Mouse (Mus musculus) stomach, embryonic 16.5 days (tissue): ENCODE measurements around the gene Fancm. TPM values are rescaled to one million over a fixed set of nuclear protein-coding genes. Genes with fewer than 3 reads are reported as not detected.
"Not testable (repeated sequence)": the region's sequence is repeated elsewhere in the genome, so short reads cannot be mapped to it uniquely, and the experiment has no call there.

Experiments used
- ATAC-seq: fragments of 200-750 bp; cut with Nextera tagmentation; 2 replicates; pipeline ENCODE4 v1.8.0; 2017; ENCODE audit warnings: moderate number of reproducible peaks, moderate TSS enrichment; ENCODE audit not compliant: insufficient read depth, low FRiP score
- H3K27ac ChIP-seq: fragments of 300-500 bp; sonication (generic); 2 replicates; pipeline ENCODE4 v1.5.1; 2014; ENCODE audit warnings: low read length
- H3K27me3 ChIP-seq: fragments of 300-500 bp; sonication (generic); 2 replicates; pipeline ENCODE4 v1.6.1; 2014; ENCODE audit warnings: low read length, control low read depth, mixed read lengths; ENCODE audit not compliant: control insufficient read depth, insufficient read depth
- H3K36me3 ChIP-seq: fragments of 300-500 bp; sonication (generic); 2 replicates; pipeline ENCODE4 v1.6.1; 2014; ENCODE audit warnings: low read length; ENCODE audit not compliant: control insufficient read depth, insufficient read depth
- H3K4me1 ChIP-seq: fragments of 300-500 bp; sonication (generic); 2 replicates; pipeline ENCODE4 v1.6.1; 2014; ENCODE audit warnings: low read length, control low read depth, mixed read lengths; ENCODE audit not compliant: control insufficient read depth, insufficient read depth
- H3K4me2 ChIP-seq: fragments of 300-500 bp; sonication (generic); 2 replicates; pipeline ENCODE4 v1.6.1; 2014; ENCODE audit warnings: low read depth, low read length, mixed read lengths
- H3K4me3 ChIP-seq: fragments of 300-500 bp; sonication (generic); replicated peaks from 2 replicates; pipeline ENCODE4 v1.5.1; 2014; ENCODE audit warnings: mild to moderate bottlenecking, low read length
- H3K9ac ChIP-seq: fragments of 300-500 bp; sonication (generic); 2 replicates; pipeline ENCODE4 v1.6.1; 2014; ENCODE audit warnings: low read length
- H3K9me3 ChIP-seq: fragments of 300-500 bp; sonication (generic); replicated peaks from 2 replicates; pipeline ENCODE4 v1.6.1; 2016; ENCODE audit warnings: low read length, control low read depth; ENCODE audit not compliant: control insufficient read depth
- WGBS: fragments of 180-500 bp; shearing (Covaris S2); extraction: QIAGEN DNeasy Blood & Tissue Kit; methylation state at CpG from one replicate; pipeline ENCODE4 v1.1.7; 2014; 5-methylcytosine and 5-hydroxymethylcytosine counted together
- polyA plus RNA-seq: library from polyadenylated mRNA; unstranded; fragments of >200 nt; fragmentation: Nextera tagmentation; extraction: Ambion mirVana; gene quantifications from 2 replicates; pipeline ENCODE4 v1.2.1, GENCODE M21; 2015

The Fancm gene
- polyA plus RNA-seq, 1 experiment from 2014 or later, result 4.3 TPM

GRCm38 (mm10) chr12:65112811-65113210 is 37.4 kb downstream of the Fancm start:
- no peak for ATAC-seq
- no peaks in the 10 kb centered on the region for H3K27me3 ChIP-seq
- WGBS, result 88% methylated on average over 1 of the region's 1 CpGs
- no peak overlapping the region for H3K27ac ChIP-seq
- H3K4me1 ChIP-seq, result no peaks in the 10 kb centered on the region
- H3K9ac ChIP-seq, result no peak overlapping the region
- no peak overlapping the region for H3K4me3 ChIP-seq
- H3K36me3 ChIP-seq, result 0 out of 2 replicates have a peak, but pooled peaks cover 4% of the 10 kb centered on the region
- no peaks in the 10 kb centered on the region for H3K9me3 ChIP-seq
- no peak overlapping the region for H3K4me2 ChIP-seq

DNA sequence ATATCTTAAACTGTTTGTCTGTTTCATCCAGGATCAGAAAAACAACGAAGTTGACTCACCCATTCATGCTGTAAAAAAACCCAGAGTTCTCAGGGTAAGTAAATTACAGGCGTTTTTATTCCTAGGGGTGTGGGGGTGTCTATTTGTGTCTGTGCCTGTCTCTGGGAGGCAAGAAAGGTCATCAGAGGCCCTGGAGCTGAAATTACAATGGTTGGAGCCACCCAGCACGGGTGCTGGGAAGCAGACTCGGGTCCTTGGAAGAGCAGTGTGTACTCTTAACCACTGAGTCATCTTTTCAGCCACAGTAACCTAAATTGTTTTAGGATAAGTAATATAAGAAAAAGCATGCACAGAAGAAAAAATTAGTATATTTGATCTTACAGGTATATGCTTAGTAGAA is 38.5 kb downstream of the Fancm start:
- H3K4me1 ChIP-seq, result no peaks in the 10 kb centered on the region
- 77% methylated on average over 4 of the region's 4 CpGs for WGBS
- no peaks in the 10 kb centered on the region for H3K27me3 ChIP-seq
- no peak overlapping the region for H3K4me3 ChIP-seq
- no peak overlapping the region for H3K4me2 ChIP-seq
- H3K27ac ChIP-seq, result no peak overlapping the region
- no peak overlapping the region for H3K9ac ChIP-seq
- H3K36me3 ChIP-seq, result 0 out of 2 replicates have a peak, but pooled peaks cover 4% of the 10 kb centered on the region
- no peak for ATAC-seq
- no peaks in the 10 kb centered on the region for H3K9me3 ChIP-seq

DNA sequence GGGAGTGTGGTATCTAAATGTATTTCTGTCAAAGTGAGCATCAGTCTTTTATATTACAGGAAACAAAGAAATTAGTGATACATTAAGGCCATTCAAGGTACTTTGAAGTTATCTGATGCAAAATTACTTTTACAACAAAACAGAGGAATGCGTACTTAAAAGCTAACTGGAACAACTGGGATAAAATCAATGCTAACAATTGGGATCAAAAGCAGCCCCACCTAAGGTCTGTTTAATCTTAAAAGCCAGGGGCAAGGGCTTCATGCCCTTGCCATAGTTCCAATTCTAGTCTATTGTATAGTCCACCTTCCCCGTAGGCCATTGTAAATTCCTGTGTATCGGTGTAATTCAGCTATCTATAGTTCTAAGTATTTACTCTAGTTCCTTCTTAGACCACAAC is 39.6 kb downstream of the Fancm start:
- H3K4me3 ChIP-seq, H3K4me1 ChIP-seq, H3K27me3 ChIP-seq, H3K9me3 ChIP-seq, H3K36me3 ChIP-seq, H3K4me2 ChIP-seq, H3K27ac ChIP-seq, H3K9ac ChIP-seq, ATAC-seq: not testable (repeated sequence)
- WGBS, result 79% methylated on average over 3 of the region's 3 CpGs

DNA sequence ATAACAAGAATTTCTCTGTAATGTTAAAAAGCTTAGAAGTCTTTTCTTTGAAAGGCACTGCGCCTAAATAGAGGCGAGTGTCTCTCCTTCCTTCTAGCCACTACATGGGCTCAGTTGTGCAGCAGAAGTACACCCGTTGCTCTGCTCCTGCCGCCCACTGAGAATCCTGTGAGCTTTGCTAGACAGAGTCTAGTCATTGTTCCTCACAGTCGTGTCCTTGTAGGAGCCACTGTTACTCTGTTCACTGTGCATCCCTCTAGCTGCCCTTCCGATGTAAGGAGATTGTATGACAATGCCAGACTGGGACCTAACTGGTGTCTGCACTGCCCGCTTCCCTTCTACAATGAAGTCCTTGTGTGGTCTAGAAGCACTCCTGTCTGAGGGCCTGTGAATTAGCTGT is 43.6 kb downstream of the Fancm start:
- Histone ChIP-seq H3K36me3 (0 out of 2 replicates have a peak, but pooled peaks cover under 1% of the 10 kb centered on the region), H3K4me3 (no peak overlapping the region), H3K4me2 (no peak overlapping the region), H3K4me1 (no peaks in the 10 kb centered on the region), H3K27ac (no peak overlapping the region), H3K9ac (no peak overlapping the region), H3K27me3 (no peaks in the 10 kb centered on the region), H3K9me3 (no peaks in the 10 kb centered on the region)
- ATAC-seq, result no peak
- WGBS, result 88% methylated on average over 7 of the region's 7 CpGs

DNA sequence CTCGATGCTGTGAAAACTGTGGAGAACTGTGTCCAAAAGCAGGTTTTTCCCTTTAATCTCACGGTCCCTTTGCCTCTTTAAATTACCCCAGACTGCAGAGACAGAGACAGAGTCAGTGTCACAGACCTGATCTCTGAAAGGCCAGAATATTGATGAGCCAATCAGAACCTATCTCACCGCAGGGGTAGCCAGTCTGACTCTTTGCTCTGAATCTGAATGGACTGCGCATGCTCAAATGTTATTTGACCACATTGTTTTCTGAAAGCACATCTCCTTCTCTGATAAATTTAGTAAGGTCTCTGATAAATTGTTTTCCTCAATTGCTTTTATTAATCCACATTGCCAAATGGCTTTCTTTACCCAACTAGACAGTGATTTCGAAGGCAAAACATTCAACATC is 44.0 kb downstream of the Fancm start:
- Histone ChIP-seq H3K4me2 (no peak overlapping the region), H3K4me1 (no peaks in the 10 kb centered on the region), H3K27me3 (no peaks in the 10 kb centered on the region), H3K27ac (no peak overlapping the region), H3K4me3 (no peak overlapping the region), H3K9me3 (no peaks in the 10 kb centered on the region), H3K36me3 (no peaks in the 10 kb centered on the region), H3K9ac (no peak overlapping the region)
- ATAC-seq, result no peak
- WGBS, result 94% methylated on average over 5 of the region's 5 CpGs

- not testable (repeated sequence) for H3K27ac ChIP-seq
Observed at GRCm38 (mm10) chr12:65136121-65136520, 60.7 kb downstream of the Fancm start.

DNA sequence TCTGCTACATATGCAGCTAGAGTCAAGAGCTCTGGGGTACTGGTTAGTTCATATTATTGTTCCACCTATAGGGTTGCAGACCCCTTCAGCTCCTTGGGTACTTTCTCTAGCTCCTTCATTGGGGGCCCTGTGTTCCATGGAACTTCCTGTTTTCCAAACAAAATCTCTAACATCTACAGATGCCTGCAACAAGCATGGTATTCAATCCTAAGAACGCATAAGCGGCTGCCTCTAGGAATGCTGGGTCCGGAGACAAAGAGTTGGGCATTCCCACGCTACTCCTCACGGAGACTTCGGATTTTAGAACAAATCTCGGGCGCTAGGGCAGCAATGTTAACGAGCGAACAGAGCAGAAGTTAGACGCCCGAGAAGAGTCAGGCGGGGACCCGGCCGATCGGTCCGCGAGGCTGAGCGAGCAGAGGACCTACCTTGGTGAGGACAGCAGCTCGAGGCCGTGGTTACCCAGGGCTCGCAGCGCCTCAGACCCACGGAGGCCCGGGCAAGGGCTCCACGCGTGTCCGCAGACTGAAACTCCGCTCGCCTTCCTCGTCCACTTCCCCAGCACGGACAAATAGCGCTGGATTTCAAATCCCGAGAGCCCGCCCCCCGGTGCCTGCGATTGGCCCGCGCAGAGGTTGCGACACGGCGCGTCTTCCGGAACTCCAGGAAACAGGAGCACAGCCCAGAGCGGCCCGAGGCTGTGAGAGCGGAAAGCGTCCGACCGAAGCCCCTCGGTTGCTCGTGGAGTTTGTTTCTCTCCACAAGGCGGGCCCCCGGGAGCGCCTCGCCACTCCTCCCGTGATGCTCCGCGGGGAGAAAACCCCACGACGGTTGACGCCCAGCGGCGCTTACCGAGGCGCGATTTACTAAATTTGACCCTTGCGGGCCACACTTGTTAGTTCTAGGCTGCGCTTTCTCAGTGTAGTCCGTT is 96.9 kb downstream of the Fancm start, which contains the start of gene Mis18bp1:
Gene Mis18bp1, minus strand, starts transcription at position 584 of the 931 bp plus-strand sequence.
- peak within 1 kb of the TSS; percentile 51 for H3K4me2 ChIP-seq
- no peaks in the 10 kb centered on the region for H3K27me3 ChIP-seq
- peak within 1 kb of the TSS; percentile 82 for H3K9ac ChIP-seq
- peak within 1 kb of the TSS; percentile 97 for H3K27ac ChIP-seq
- under 1% methylated on average over 70 of the region's 70 CpGs for WGBS
- peak within 1 kb of the TSS; percentile 79 for H3K4me3 ChIP-seq
- peak; percentile 99 for ATAC-seq
- H3K9me3 ChIP-seq, result no peaks in the 10 kb centered on the region
- H3K4me1 ChIP-seq, result peaks cover 5% of the 10 kb centered on the region
- no peaks in the 10 kb centered on the region for H3K36me3 ChIP-seq

More at GRCm38 (mm10) chr12:65136121-65136520, 60.7 kb downstream of the Fancm start:
- not testable (repeated sequence) for H3K4me3 ChIP-seq, H3K36me3 ChIP-seq, H3K9ac ChIP-seq, ATAC-seq, H3K9me3 ChIP-seq, H3K4me2 ChIP-seq, H3K27me3 ChIP-seq, H3K4me1 ChIP-seq
- WGBS, result 93% methylated on average over 4 of the region's 4 CpGs

DNA sequence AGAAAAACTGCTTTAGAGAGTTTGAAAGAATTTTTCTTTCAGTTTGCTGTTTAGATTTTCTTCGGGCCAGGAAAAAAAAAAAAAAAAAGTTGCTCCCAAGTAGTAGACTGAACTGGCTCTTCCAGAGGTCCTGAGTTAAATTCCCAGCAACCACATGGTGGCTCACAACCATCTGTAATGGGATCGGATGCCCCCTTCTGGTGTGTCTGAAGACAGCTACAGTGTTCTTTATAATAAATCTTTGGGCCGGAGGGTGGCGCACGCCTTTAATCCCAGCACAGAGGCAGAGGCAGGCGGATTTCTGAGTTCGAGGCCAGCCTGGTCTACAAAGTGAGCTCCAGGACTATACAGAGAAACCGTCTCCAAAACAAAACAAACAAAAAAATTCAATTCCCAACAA is 97.6 kb downstream of the Fancm start:
- H3K27ac ChIP-seq, result peak overlapping the region; percentile 97
- WGBS, result 25% methylated on average over 8 of the region's 8 CpGs
- not testable (repeated sequence) for H3K9me3 ChIP-seq, H3K4me1 ChIP-seq, H3K27me3 ChIP-seq, H3K36me3 ChIP-seq
- H3K4me3 ChIP-seq, result peak overlapping the region; percentile 79
- peak overlapping the region; percentile 40 for H3K4me2 ChIP-seq
- peak; percentile 8; the same call in 1 of the 2 replicates for ATAC-seq
- peak overlapping the region; percentile 82 for H3K9ac ChIP-seq

- no peak overlapping the region for H3K4me3 ChIP-seq
- H3K9me3 ChIP-seq, result no peaks in the 10 kb centered on the region
- H3K27ac ChIP-seq, result no peak overlapping the region; the same call in 1 of the 2 replicates
- H3K4me2 ChIP-seq, result no peak overlapping the region
- ATAC-seq, result no peak
- no peak overlapping the region for H3K9ac ChIP-seq
- peaks cover 5% of the 10 kb centered on the region for H3K4me1 ChIP-seq
- no peaks in the 10 kb centered on the region for H3K36me3 ChIP-seq
- H3K27me3 ChIP-seq, result no peaks in the 10 kb centered on the region
- 92% methylated on average over 5 of the region's 5 CpGs for WGBS
Observed at GRCm38 (mm10) chr12:65173736-65174135, 98.3 kb downstream of the Fancm start.
